Mouse (Mus musculus) mesoderm, embryonic 11.5 days (tissue): ENCODE results near the gene Spindoc.
A peak's percentile ranks its signal among the peaks of the same experiment; 100 is the strongest.

Source experiments
- DNase-seq: peaks from one replicate; pipeline ENCODE4 v3.0.0-alpha.2; 2012; ENCODE audit warnings: low read depth, low spot score

Spindoc gene

GRCm38 (mm10) chr19:7335656-7336055, 47.1 kb downstream of the Spindoc start:
- no peak for DNase-seq

GRCm38 (mm10) chr19:7334049-7334448, 48.7 kb downstream of the Spindoc start:
- DNase-seq: no peak

GRCm38 (mm10) chr19:7321391-7321790, 61.4 kb downstream of the Spindoc start:
- DNase-seq: no peak

- no peak for DNase-seq
Observed at GRCm38 (mm10) chr19:7320181-7320580, 62.6 kb downstream of the Spindoc start.

GRCm38 (mm10) chr19:7317716-7318115, 65.1 kb downstream of the Spindoc start:
- no peak for DNase-seq

GRCm38 (mm10) chr19:7316822-7317221, 66.0 kb downstream of the Spindoc start:
- DNase-seq: no peak

- no peak for DNase-seq
Observed at GRCm38 (mm10) chr19:7315587-7315984, 67.2 kb downstream of the Spindoc start.

- no peak for DNase-seq
Observed at GRCm38 (mm10) chr19:7314976-7315586, 67.7 kb downstream of the Spindoc start.

GRCm38 (mm10) chr19:7313660-7314059, 69.1 kb downstream of the Spindoc start:
- no peak for DNase-seq

GRCm38 (mm10) chr19:7311306-7311705, 71.5 kb downstream of the Spindoc start:
- DNase-seq: no peak

GRCm38 (mm10) chr19:7310704-7311103, 72.1 kb downstream of the Spindoc start:
- peak; percentile 34 for DNase-seq

- no peak for DNase-seq
Observed at GRCm38 (mm10) chr19:7309738-7310330, 73.0 kb downstream of the Spindoc start.

- peak; percentile 25 for DNase-seq
Observed at GRCm38 (mm10) chr19:7307995-7308770, 74.6 kb downstream of the Spindoc start.

- no peak for DNase-seq
Observed at GRCm38 (mm10) chr19:7306968-7307367, 75.8 kb downstream of the Spindoc start.

- DNase-seq: no peak
Observed at GRCm38 (mm10) chr19:7305380-7306310, 77.1 kb downstream of the Spindoc start.

GRCm38 (mm10) chr19:7304801-7305200, 78.0 kb downstream of the Spindoc start:
- no peak for DNase-seq
